Comparison of ENCODE assay signal across 8 mouse cellular contexts in the genomic region with DNA sequence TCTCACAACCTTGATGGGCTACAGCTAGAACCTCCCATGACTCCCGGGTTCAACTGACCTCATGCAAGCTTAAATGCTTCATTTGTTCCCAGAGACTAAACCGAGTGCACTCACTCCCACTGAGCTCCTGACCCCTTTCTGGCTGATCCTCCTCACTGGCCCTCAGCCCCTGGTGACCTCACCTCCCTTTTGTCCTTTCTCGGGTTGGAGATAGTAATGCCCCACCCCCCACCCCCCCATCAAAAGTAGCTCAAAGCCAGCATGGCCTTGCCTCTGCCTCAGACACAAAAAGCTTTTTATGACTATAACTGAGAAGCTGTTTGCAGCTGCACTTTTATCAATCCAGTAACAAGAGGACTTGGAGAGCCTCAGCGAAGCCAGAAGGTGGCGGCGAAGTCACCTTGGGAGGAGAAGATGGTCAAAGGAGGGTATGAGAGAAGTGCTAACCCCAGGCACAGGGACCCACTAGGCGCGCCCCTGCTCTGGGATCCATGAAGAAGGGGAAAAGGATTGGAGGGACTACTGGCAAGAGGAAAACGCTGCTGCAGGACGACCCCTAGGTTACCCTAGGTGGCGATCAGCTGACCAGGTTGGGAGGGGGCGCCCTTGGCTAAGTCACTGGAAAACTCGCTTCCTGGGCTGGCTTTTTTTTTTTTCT. TPM values are rescaled to one million over a fixed set of nuclear protein-coding genes. Genes with fewer than 3 reads are reported as not detected.
DNase-seq lines count a peak whose midpoint lies in the region; ATAC-seq lines count a peak whose summit lies in the region.

No protein-coding gene starts in this region.

- peak overlapping the region; percentile 94 for H3K9ac ChIP-seq in forebrain, embryonic 13.5 days

- peak overlapping the region; percentile 96 for H3K27ac ChIP-seq in forebrain, embryonic 13.5 days
- H3K27ac ChIP-seq in midbrain, embryonic 10.5 days (replicated peaks), result peak overlapping the region; percentile 92

- peaks cover 21% of the 10 kb centered on the region; the same call in 1 of the 2 replicates for H3K4me1 ChIP-seq in forebrain, embryonic 13.5 days
- H3K4me1 ChIP-seq in midbrain, embryonic 10.5 days, result peaks cover 17% of the 10 kb centered on the region

- no peaks in the 10 kb centered on the region for H3K27me3 ChIP-seq in forebrain, embryonic 13.5 days
- peaks cover 19% of the 10 kb centered on the region for H3K27me3 ChIP-seq in midbrain, embryonic 10.5 days (ENCODE audit: low read depth, poor library complexity, severe bottlenecking)

- no peaks in the 10 kb centered on the region for H3K9me3 ChIP-seq in forebrain, embryonic 13.5 days (replicated peaks)
- H3K9me3 ChIP-seq in midbrain, embryonic 10.5 days (replicated peaks), result peaks cover 1% of the 10 kb centered on the region; the same call in 1 of the 2 replicates

- H3K36me3 ChIP-seq in forebrain, embryonic 13.5 days (ENCODE audit: poor library complexity, severe bottlenecking), result no peaks in the 10 kb centered on the region
- no peaks in the 10 kb centered on the region for H3K36me3 ChIP-seq in midbrain, embryonic 10.5 days

- ATAC-seq in forebrain, embryonic 13.5 days, result peak; percentile 21; the same call in 1 of the 2 replicates

- WGBS in forebrain, embryonic 13.5 days, result under 1% methylated on average over 13 of the region's 13 CpGs
- WGBS in midbrain, embryonic 10.5 days, result under 1% methylated on average over 13 of the region's 13 CpGs

- intact Hi-C loops in left cerebral cortex, postnatal 36 days (cut with DNase I), result loop anchor here (5.0 to 10.0 kb wide), 3 partner anchors 196 to 376 kb away; no protein-coding TSS in a partner anchor
- intact Hi-C loops in gastrocnemius, postnatal 36 days (cut with DNase I), result no loop called here

- peak; percentile 12 to 17 for DNase-seq in left cerebral cortex, adult 18-20 months (ENCODE audit: low spot score in 2 of 2)
- DNase-seq in left cerebral cortex, postnatal 36 days (ENCODE audit: low spot score in 2 of 2), result no peak
- DNase-seq in cerebellum, adult 9-11 months, result peak; percentile 38
- DNase-seq in midbrain, embryonic 10.5 days (ENCODE audit: low spot score), result peak; percentile 36
- DNase-seq in gastrocnemius, postnatal 36 days, result no peak
- DNase-seq in gastrocnemius, adult 8-10 months (ENCODE audit: low spot score in 2 of 2), result no peak
- DNase-seq in ovary, postnatal 10 days (ENCODE audit: low spot score), result no peak

- H3K4me3 ChIP-seq in forebrain, embryonic 13.5 days, result peak overlapping the region; percentile 84
- H3K4me3 ChIP-seq in midbrain, embryonic 10.5 days, result peak overlapping the region; percentile 75

- H3K4me2 ChIP-seq in forebrain, embryonic 13.5 days, result peak overlapping the region; percentile 83

RNA-seq across cellular contexts. Expression of a gene that starts 1.6 kb away (rescaled TPM):
- total RNA-seq in left cerebral cortex, adult 18-20 months (2021), result 100 to 1,000 TPM; 233 to 243 TPM
- 100 to 1,000 TPM; 224 to 253 TPM for total RNA-seq in left cerebral cortex, postnatal 36 days (2021)
- 17.0 and 24.0 TPM in 2 replicates for polyA plus RNA-seq in forebrain, embryonic 13.5 days (2015; fragmentation: Nextera tagmentation; extraction: Ambion mirVana)
- 4.3 and 5.9 TPM in 2 replicates for polyA plus RNA-seq in midbrain, embryonic 10.5 days (2016; fragmentation: Nextera tagmentation; extraction: Ambion mirVana)
- not detected for total RNA-seq in gastrocnemius, postnatal 36 days (2021)
- total RNA-seq in gastrocnemius, adult 8-10 months (2022), result under 1 TPM in 3 of 4 experiments, not detected in 1; 0.07 to 0.24 (median 0.22) TPM

Comparison
In these comparisons a context has a peak if more than half of its experiments do, and no peak if none do; other contexts are left out.
1. DNase-seq: peak in left cerebral cortex, adult 18-20 months (2 of 2), cerebellum, adult 9-11 months (single experiment) and midbrain, embryonic 10.5 days (single experiment); none in left cerebral cortex, postnatal 36 days (0 of 2), gastrocnemius, postnatal 36 days (0 of 2), gastrocnemius, adult 8-10 months (0 of 2) and ovary, postnatal 10 days (single experiment).
2. RNA of a gene that starts 1.6 kb away (total RNA-seq): 224 to 253 TPM in left cerebral cortex, postnatal 36 days and 233 to 243 TPM in left cerebral cortex, adult 18-20 months; 0.07 to 0.24 TPM in gastrocnemius, adult 8-10 months and not detected in gastrocnemius, postnatal 36 days; every median in the first group is over 100 times any median in the second.